Mouse (Mus musculus): ENCODE data around the gene Noc3l. TPM values are rescaled to one million over a fixed set of nuclear protein-coding genes. Genes with fewer than 3 reads are reported as not detected.

The Noc3l gene
- 6.2 and 6.5 TPM in 2 replicates for polyA plus RNA-seq (2014; fragmentation: Nextera tagmentation; extraction: Ambion mirVana)

DNA sequence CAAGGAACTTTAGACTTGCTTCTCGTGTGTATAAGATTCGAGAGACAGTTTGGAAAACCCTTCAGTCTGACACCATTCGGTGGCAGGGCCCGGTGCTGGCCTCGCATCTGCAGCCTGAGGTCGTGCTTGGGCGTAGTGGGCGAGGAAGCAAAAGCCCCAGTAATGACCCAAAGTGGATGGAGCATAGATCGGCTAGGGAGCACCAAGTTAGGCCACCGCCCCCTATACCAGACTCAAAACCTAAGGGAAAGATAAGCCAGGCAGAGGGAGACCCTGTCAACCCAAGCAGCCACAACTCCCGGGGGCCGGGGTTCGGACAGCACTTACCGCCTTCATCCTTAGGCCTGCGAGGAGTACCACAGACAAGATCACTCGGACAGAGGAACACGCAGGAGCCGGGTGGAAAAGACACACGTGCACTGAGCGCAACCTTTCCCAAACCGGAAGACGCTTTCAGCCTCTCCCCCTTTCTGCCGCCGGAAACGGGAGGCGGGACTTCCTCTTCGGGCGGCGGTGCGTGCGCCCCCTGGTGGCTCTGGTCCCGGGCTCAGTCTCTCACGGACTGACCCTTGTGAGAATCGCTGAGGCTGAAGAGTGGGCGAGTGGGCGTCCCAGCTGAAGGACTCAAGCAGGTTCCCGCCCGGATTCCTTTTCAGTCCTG, at the start of gene Noc3l:
TSS of gene Noc3l (minus strand) at position 472 of the 661 bp plus-strand sequence.
- WGBS, result 1% methylated on average over 38 of the region's 38 CpGs
- H3K27ac ChIP-seq (ENCODE audit: low read depth, low read length), result no peak within 1 kb of the TSS
- H3K4me3 ChIP-seq (ENCODE audit: low read depth, low read length), result peak within 1 kb of the TSS; percentile 62
- ATAC-seq (ENCODE audit: low read depth), result peak; percentile 99
- H3K27me3 ChIP-seq (ENCODE audit: control insufficient read depth, insufficient read depth, low read length), result no peaks in the 10 kb centered on the region
- H3K9me3 ChIP-seq (ENCODE audit: control insufficient read depth, low read length), result no peaks in the 10 kb centered on the region
- H3K4me1 ChIP-seq (ENCODE audit: control insufficient read depth, insufficient read depth, low read length), result peaks cover 13% of the 10 kb centered on the region
- peaks cover 19% of the 10 kb centered on the region; the same call in 1 of the 2 replicates for H3K36me3 ChIP-seq (ENCODE audit: control insufficient read depth, insufficient read depth, low read length)
- H3K9ac ChIP-seq (replicated peaks; ENCODE audit: low read depth, low read length), result peak within 1 kb of the TSS; percentile 63
- peak within 1 kb of the TSS; percentile 86 for H3K4me2 ChIP-seq (ENCODE audit: low read depth, low read length)

DNA sequence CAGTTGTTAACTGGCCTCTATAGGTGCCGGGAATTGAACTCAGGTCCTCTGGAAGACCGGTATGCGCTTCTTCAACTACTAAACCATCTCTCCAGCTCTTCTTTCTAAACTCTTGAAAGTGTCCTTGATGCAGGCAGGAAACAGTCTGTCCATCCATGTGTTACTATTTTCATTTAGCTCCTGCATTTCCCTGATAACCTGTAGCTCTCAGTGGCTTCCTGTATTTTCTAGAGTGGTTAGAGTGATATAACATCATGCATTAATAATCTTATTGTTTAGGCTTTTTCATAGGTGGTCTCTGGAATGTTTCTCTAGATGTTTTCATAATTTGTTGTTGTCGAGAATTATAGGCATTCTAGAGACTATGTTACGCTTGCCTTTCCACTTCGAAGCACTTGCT, 43.5 kb upstream of the Noc3l start:
- H3K27ac ChIP-seq (ENCODE audit: low read depth, low read length), result no peak overlapping the region
- H3K4me2 ChIP-seq (ENCODE audit: low read depth, low read length), result no peak overlapping the region
- H3K9ac ChIP-seq (replicated peaks; ENCODE audit: low read depth, low read length), result no peak overlapping the region
- H3K4me1 ChIP-seq (ENCODE audit: control insufficient read depth, insufficient read depth, low read length), result no peaks in the 10 kb centered on the region
- no peak overlapping the region for H3K4me3 ChIP-seq (ENCODE audit: low read depth, low read length)
- no peaks in the 10 kb centered on the region for H3K9me3 ChIP-seq (ENCODE audit: control insufficient read depth, low read length)
- 97% methylated on average over 6 of the region's 6 CpGs for WGBS
- H3K27me3 ChIP-seq (ENCODE audit: control insufficient read depth, insufficient read depth, low read length), result no peaks in the 10 kb centered on the region
- no peak for ATAC-seq (ENCODE audit: low read depth)
- 0 out of 2 replicates have a peak, but pooled peaks cover 3% of the 10 kb centered on the region for H3K36me3 ChIP-seq (ENCODE audit: control insufficient read depth, insufficient read depth, low read length)

DNA sequence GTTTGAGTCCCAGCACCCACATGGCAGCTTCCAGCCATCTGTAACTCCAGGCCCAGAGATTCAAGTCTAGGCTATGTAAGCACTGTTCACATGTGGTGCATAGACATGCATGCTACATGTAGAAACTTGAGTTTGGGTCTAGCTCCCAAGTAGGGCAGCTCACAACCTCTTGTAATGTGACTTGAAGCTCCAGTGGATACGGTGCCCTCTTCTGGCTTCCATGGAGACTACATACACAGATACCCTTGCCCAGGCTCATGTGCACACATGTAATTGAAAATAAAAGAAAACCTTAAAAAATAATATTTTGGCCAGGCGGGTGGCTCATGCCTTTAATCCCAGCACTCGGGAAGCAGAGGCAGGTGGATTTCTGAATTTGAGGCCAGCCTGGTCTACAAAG, 39.2 kb upstream of the Noc3l start:
- Histone ChIP-seq H3K27ac (ENCODE audit: low read depth, low read length) (no peak overlapping the region), H3K4me2 (ENCODE audit: low read depth, low read length) (no peak overlapping the region), H3K9ac (replicated peaks; ENCODE audit: low read depth, low read length) (no peak overlapping the region), H3K4me1 (ENCODE audit: control insufficient read depth, insufficient read depth, low read length) (no peaks in the 10 kb centered on the region), H3K27me3 (ENCODE audit: control insufficient read depth, insufficient read depth, low read length) (no peaks in the 10 kb centered on the region), H3K36me3 (ENCODE audit: control insufficient read depth, insufficient read depth, low read length) (no peaks in the 10 kb centered on the region), H3K4me3 (ENCODE audit: low read depth, low read length) (no peak overlapping the region), H3K9me3 (ENCODE audit: control insufficient read depth, low read length) (no peaks in the 10 kb centered on the region)
- ATAC-seq (ENCODE audit: low read depth), result no peak
- 97% methylated on average over 3 of the region's 3 CpGs for WGBS

DNA sequence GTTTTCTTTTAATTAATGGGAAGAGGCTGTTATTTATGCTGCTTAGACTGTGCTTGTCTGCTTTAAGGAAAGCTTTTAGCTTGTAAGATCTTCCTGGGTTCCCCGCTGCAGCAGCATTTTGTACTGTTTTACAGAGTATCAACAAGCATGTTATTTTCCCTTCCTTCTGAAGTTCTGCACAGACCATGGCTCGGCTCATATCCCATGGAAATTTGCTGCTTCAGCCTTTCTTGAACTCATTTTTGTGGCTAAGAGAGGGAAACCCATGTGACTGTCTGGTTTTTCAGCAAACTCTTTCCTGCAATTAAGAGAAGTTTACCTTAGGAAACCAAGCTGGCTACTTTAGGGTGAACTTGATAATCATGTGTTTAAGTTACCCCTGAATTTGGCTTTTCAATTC, 27.3 kb upstream of the Noc3l start:
- ATAC-seq (ENCODE audit: low read depth), result no peak
- no peak overlapping the region for H3K4me2 ChIP-seq (ENCODE audit: low read depth, low read length)
- no peak overlapping the region for H3K4me3 ChIP-seq (ENCODE audit: low read depth, low read length)
- H3K9me3 ChIP-seq (ENCODE audit: control insufficient read depth, low read length), result no peaks in the 10 kb centered on the region
- 84% methylated on average over 2 of the region's 2 CpGs for WGBS
- H3K36me3 ChIP-seq (ENCODE audit: control insufficient read depth, insufficient read depth, low read length), result no peaks in the 10 kb centered on the region
- H3K9ac ChIP-seq (replicated peaks; ENCODE audit: low read depth, low read length), result no peak overlapping the region
- no peaks in the 10 kb centered on the region for H3K4me1 ChIP-seq (ENCODE audit: control insufficient read depth, insufficient read depth, low read length)
- no peaks in the 10 kb centered on the region for H3K27me3 ChIP-seq (ENCODE audit: control insufficient read depth, insufficient read depth, low read length)
- no peak overlapping the region for H3K27ac ChIP-seq (ENCODE audit: low read depth, low read length)

DNA sequence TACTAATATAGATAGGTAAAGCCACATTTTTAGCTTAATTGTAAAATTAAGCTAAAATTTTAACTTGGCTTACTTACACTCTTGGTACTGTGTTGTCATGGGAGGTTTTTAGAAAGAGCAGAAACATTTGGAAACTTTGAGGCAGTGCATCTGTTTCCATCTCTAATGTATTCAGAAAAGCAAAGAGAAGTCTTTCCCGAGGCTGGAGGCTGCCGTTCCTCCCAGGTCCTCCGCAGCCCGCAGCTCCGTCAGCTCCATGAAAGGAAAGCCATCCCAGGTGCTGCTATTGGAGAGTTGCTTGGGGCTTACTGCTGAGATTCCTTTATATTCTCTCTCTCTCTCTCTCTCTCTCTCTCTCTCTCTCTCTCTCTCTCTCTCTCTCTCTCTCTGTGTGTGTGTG, 25.8 kb upstream of the Noc3l start:
- H3K9me3 ChIP-seq (ENCODE audit: control insufficient read depth, low read length), result no peaks in the 10 kb centered on the region
- H3K27ac ChIP-seq (ENCODE audit: low read depth, low read length), result no peak overlapping the region
- WGBS, result 54% methylated on average over 5 of the region's 5 CpGs
- no peaks in the 10 kb centered on the region for H3K4me1 ChIP-seq (ENCODE audit: control insufficient read depth, insufficient read depth, low read length)
- H3K27me3 ChIP-seq (ENCODE audit: control insufficient read depth, insufficient read depth, low read length), result no peaks in the 10 kb centered on the region
- no peak for ATAC-seq (ENCODE audit: low read depth)
- H3K4me2 ChIP-seq (ENCODE audit: low read depth, low read length), result no peak overlapping the region
- H3K4me3 ChIP-seq (ENCODE audit: low read depth, low read length), result no peak overlapping the region
- no peak overlapping the region for H3K9ac ChIP-seq (replicated peaks; ENCODE audit: low read depth, low read length)
- no peaks in the 10 kb centered on the region for H3K36me3 ChIP-seq (ENCODE audit: control insufficient read depth, insufficient read depth, low read length)

DNA sequence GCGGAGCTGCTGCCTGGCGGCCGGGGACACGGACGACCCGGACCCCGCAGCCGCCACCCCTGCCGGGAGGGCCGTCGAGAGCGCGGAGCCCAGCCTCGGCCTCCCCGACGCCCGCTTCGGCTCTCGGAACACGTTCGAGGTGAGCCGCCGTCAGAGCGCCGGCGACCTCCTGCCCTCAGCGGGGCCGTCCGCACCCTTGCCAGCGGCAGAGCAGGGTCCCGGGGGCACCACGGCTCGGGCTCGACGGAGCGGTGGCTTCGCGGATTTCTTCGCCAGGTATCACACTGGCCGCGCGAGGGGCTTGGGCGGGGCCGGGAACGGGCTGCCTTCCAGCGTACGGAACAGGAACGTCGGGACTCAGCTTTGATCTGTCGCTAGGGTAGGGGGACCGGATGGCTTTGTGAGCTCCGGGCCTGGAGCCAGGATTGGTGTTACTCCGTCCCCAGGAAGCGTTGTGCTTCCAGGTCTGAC, 18.2 kb upstream of the Noc3l start:
- H3K27me3 ChIP-seq (ENCODE audit: control insufficient read depth, insufficient read depth, low read length), result no peaks in the 10 kb centered on the region
- peak overlapping the region; percentile 89 for H3K9ac ChIP-seq (replicated peaks; ENCODE audit: low read depth, low read length)
- H3K36me3 ChIP-seq (ENCODE audit: control insufficient read depth, insufficient read depth, low read length), result no peaks in the 10 kb centered on the region
- peak overlapping the region; percentile 48 for H3K4me2 ChIP-seq (ENCODE audit: low read depth, low read length)
- H3K4me3 ChIP-seq (ENCODE audit: low read depth, low read length), result peak overlapping the region; percentile 93
- H3K4me1 ChIP-seq (ENCODE audit: control insufficient read depth, insufficient read depth, low read length), result 0 out of 2 replicates have a peak, but pooled peaks cover 5% of the 10 kb centered on the region
- ATAC-seq (ENCODE audit: low read depth), result peak; percentile 67
- H3K27ac ChIP-seq (ENCODE audit: low read depth, low read length), result peak overlapping the region; percentile 90
- under 1% methylated on average over 52 of the region's 54 CpGs for WGBS
- no peaks in the 10 kb centered on the region for H3K9me3 ChIP-seq (ENCODE audit: control insufficient read depth, low read length)

DNA sequence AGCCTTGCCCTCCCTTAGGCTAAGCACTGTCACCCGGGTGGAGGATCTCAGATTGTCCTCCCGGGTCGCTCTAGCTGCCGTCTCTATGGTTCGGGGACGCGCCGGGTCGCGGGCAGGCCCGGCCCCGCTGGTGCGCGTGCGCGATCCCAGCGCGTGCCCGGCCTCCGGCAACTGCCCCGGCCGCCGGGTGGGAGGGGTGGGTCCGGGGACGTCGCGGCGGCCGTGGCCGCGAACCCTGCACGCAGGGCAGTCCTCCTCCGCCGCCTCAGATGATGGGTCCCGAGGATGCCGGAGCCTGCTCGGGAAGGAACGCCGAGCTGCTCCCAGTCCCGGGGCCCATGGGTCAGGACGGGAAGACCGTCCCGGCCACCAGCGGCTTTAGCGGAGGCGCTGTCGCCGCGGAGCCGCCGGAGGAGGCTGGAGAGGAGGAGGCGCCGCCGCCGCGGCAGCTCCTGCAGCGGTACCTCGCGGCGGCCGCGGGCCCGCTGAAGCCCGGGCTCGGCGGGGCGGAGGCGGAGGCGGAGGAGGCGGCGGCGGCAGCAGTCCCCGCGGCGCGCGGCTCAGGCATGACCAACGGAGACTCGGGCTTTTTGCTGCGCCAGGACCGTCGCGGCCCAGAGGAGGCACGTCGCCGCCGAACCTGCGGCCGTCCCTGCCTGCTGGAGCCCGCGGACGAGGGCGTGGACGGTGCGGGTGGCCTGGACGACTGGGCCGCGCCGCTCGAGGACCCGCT, 17.6 kb upstream of the Noc3l start, which contains the start of gene Tbc1d12:
TSS of gene Tbc1d12 (plus strand) at position 142 of the 733 bp plus-strand sequence.
- Histone ChIP-seq H3K4me3 (ENCODE audit: low read depth, low read length) (peak within 1 kb of the TSS; percentile 93), H3K36me3 (ENCODE audit: control insufficient read depth, insufficient read depth, low read length) (no peaks in the 10 kb centered on the region), H3K9ac (replicated peaks; ENCODE audit: low read depth, low read length) (peak within 1 kb of the TSS; percentile 89), H3K9me3 (ENCODE audit: control insufficient read depth, low read length) (no peaks in the 10 kb centered on the region), H3K27me3 (ENCODE audit: control insufficient read depth, insufficient read depth, low read length) (no peaks in the 10 kb centered on the region), H3K4me1 (ENCODE audit: control insufficient read depth, insufficient read depth, low read length) (0 out of 2 replicates have a peak, but pooled peaks cover 5% of the 10 kb centered on the region), H3K27ac (ENCODE audit: low read depth, low read length) (peak within 1 kb of the TSS; percentile 90), H3K4me2 (ENCODE audit: low read depth, low read length) (peak within 1 kb of the TSS; percentile 48)
- ATAC-seq (ENCODE audit: low read depth), result peak; percentile 94
- WGBS, result under 1% methylated on average over 91 of the region's 101 CpGs

DNA sequence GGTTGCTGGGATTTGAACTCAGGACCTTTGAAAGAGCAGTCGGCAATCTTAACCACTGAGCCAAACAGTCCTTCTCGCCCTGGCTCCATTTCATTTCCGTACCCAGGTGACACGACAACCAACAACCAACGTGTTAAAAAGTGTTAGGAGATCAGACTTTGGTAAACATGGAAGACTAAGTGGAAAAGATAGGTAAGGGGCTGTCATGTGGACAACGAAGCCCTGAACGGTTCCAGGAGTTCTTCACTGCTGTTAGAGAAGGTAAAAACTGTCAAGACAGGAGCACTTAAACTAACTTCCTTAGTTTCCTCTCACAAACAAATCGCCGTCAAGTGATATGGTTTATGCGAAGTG, 17.0 kb upstream of the Noc3l start:
- no peaks in the 10 kb centered on the region for H3K27me3 ChIP-seq (ENCODE audit: control insufficient read depth, insufficient read depth, low read length)
- H3K9ac ChIP-seq (replicated peaks; ENCODE audit: low read depth, low read length), result peak overlapping the region; percentile 89; the same call in 1 of the 2 replicates
- H3K4me1 ChIP-seq (ENCODE audit: control insufficient read depth, insufficient read depth, low read length), result 0 out of 2 replicates have a peak, but pooled peaks cover 5% of the 10 kb centered on the region
- H3K9me3 ChIP-seq (ENCODE audit: control insufficient read depth, low read length), result no peaks in the 10 kb centered on the region
- H3K27ac ChIP-seq (ENCODE audit: low read depth, low read length), result peak overlapping the region; percentile 90; the same call in 1 of the 2 replicates
- H3K4me2 ChIP-seq (ENCODE audit: low read depth, low read length), result peak overlapping the region; percentile 48
- H3K4me3 ChIP-seq (ENCODE audit: low read depth, low read length), result peak overlapping the region; percentile 93
- no peak; the same call in 1 of the 2 replicates for ATAC-seq (ENCODE audit: low read depth)
- WGBS, result 24% methylated on average over 10 of the region's 10 CpGs
- H3K36me3 ChIP-seq (ENCODE audit: control insufficient read depth, insufficient read depth, low read length), result no peaks in the 10 kb centered on the region

DNA sequence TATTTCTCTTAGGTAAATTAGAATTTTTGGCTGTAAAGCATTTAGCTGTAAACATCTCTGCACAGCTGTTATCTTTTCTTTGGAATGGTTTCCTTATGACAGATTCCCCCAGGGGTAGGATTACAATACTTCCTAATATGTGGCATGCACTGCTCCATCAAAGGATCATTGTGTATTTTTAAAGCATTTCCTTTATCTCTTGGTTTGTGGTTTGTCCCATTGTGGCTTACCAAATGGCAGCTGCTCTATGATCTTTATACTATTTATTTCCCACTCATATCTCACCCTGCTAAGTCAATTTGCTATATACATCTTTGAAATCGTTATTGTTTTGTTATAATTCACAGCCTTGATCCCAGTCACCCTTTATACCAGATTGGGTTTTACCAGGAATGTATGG, 14.2 kb upstream of the Noc3l start:
- no peaks in the 10 kb centered on the region for H3K9me3 ChIP-seq (ENCODE audit: control insufficient read depth, low read length)
- 74% methylated on average over 1 of the region's 1 CpGs for WGBS
- no peaks in the 10 kb centered on the region for H3K36me3 ChIP-seq (ENCODE audit: control insufficient read depth, insufficient read depth, low read length)
- H3K9ac ChIP-seq (replicated peaks; ENCODE audit: low read depth, low read length), result no peak overlapping the region
- H3K27me3 ChIP-seq (ENCODE audit: control insufficient read depth, insufficient read depth, low read length), result no peaks in the 10 kb centered on the region
- no peak overlapping the region for H3K4me2 ChIP-seq (ENCODE audit: low read depth, low read length)
- no peaks in the 10 kb centered on the region for H3K4me1 ChIP-seq (ENCODE audit: control insufficient read depth, insufficient read depth, low read length)
- no peak overlapping the region for H3K27ac ChIP-seq (ENCODE audit: low read depth, low read length)
- no peak for ATAC-seq (ENCODE audit: low read depth)
- H3K4me3 ChIP-seq (ENCODE audit: low read depth, low read length), result no peak overlapping the region
